Mouse (Mus musculus): ENCODE data around the gene Myo1e. TPM values are rescaled to one million over a fixed set of nuclear protein-coding genes. Genes with fewer than 3 reads are reported as not detected.

Gene Myo1e
- polyA plus RNA-seq, 1 experiment from 2014 or later, result 18.9 TPM

GRCm38 (mm10) chr9:70396083-70396482, 188.9 kb downstream of the Myo1e start:
- DNase-seq (ENCODE audit: low spot score), result no peak
- WGBS, result 93% methylated on average over 2 of the region's 2 CpGs
- H3K27me3 ChIP-seq (ENCODE audit: low read depth, poor library complexity, severe bottlenecking), result 0 out of 2 replicates have a peak, but pooled peaks cover 7% of the 10 kb centered on the region
- peaks cover 14% of the 10 kb centered on the region for H3K4me1 ChIP-seq
- H3K27ac ChIP-seq, result no peak overlapping the region
- no peaks in the 10 kb centered on the region for H3K9me3 ChIP-seq (replicated peaks)
- H3K36me3 ChIP-seq, result peaks cover 23% of the 10 kb centered on the region
- no peak overlapping the region for H3K4me3 ChIP-seq

- Histone ChIP-seq H3K4me1 (no peaks in the 10 kb centered on the region), H3K27ac (no peak overlapping the region), H3K4me3 (no peak overlapping the region), H3K9me3 (replicated peaks) (no peaks in the 10 kb centered on the region), H3K27me3 (ENCODE audit: low read depth, poor library complexity, severe bottlenecking) (no peaks in the 10 kb centered on the region), H3K36me3 (peaks cover 21% of the 10 kb centered on the region)
- no peak for DNase-seq (ENCODE audit: low spot score)
- WGBS, result 95% methylated on average over 8 of the region's 8 CpGs
These were observed 194.9 kb downstream of the Myo1e start for GRCm38 (mm10) chr9:70401937-70402539.

GRCm38 (mm10) chr9:70406596-70406995, 199.4 kb downstream of the Myo1e start:
- WGBS, result 89% methylated on average over 3 of the region's 3 CpGs
- no peak for DNase-seq (ENCODE audit: low spot score)
- no peak overlapping the region for H3K27ac ChIP-seq
- no peaks in the 10 kb centered on the region for H3K27me3 ChIP-seq (ENCODE audit: low read depth, poor library complexity, severe bottlenecking)
- H3K4me1 ChIP-seq, result no peaks in the 10 kb centered on the region
- H3K36me3 ChIP-seq, result peaks cover 56% of the 10 kb centered on the region
- no peak overlapping the region for H3K4me3 ChIP-seq
- no peaks in the 10 kb centered on the region for H3K9me3 ChIP-seq (replicated peaks)

- H3K4me3 ChIP-seq, result no peak overlapping the region
- H3K9me3 ChIP-seq (replicated peaks), result no peaks in the 10 kb centered on the region
- peaks cover 78% of the 10 kb centered on the region for H3K36me3 ChIP-seq
- H3K27me3 ChIP-seq (ENCODE audit: low read depth, poor library complexity, severe bottlenecking), result no peaks in the 10 kb centered on the region
- H3K27ac ChIP-seq, result no peak overlapping the region
- WGBS, result 86% methylated on average over 3 of the region's 3 CpGs
- H3K4me1 ChIP-seq, result no peaks in the 10 kb centered on the region
- no peak for DNase-seq (ENCODE audit: low spot score)
These were observed 201.6 kb downstream of the Myo1e start for GRCm38 (mm10) chr9:70408791-70409190.

GRCm38 (mm10) chr9:70409743-70410142, 202.6 kb downstream of the Myo1e start:
- H3K9me3 ChIP-seq (replicated peaks), result no peaks in the 10 kb centered on the region
- no peak for DNase-seq (ENCODE audit: low spot score)
- H3K27me3 ChIP-seq (ENCODE audit: low read depth, poor library complexity, severe bottlenecking), result no peaks in the 10 kb centered on the region
- peaks cover 86% of the 10 kb centered on the region for H3K36me3 ChIP-seq
- H3K4me3 ChIP-seq, result no peak overlapping the region
- H3K4me1 ChIP-seq, result no peaks in the 10 kb centered on the region
- 96% methylated on average over 8 of the region's 8 CpGs for WGBS
- no peak overlapping the region for H3K27ac ChIP-seq

- H3K9me3 ChIP-seq (replicated peaks), result no peaks in the 10 kb centered on the region
- H3K27me3 ChIP-seq (ENCODE audit: low read depth, poor library complexity, severe bottlenecking), result no peaks in the 10 kb centered on the region
- H3K4me1 ChIP-seq, result no peaks in the 10 kb centered on the region
- no peak for DNase-seq (ENCODE audit: low spot score)
- peaks cover 96% of the 10 kb centered on the region for H3K36me3 ChIP-seq
- WGBS, result 76% methylated on average over 11 of the region's 11 CpGs
- H3K4me3 ChIP-seq, result no peak overlapping the region
- H3K27ac ChIP-seq, result no peak overlapping the region
These were observed 203.5 kb downstream of the Myo1e start for GRCm38 (mm10) chr9:70410668-70411067.

- Histone ChIP-seq H3K27me3 (ENCODE audit: low read depth, poor library complexity, severe bottlenecking) (no peaks in the 10 kb centered on the region), H3K36me3 (peaks cover 99% of the 10 kb centered on the region), H3K4me1 (no peaks in the 10 kb centered on the region), H3K4me3 (no peak overlapping the region), H3K27ac (no peak overlapping the region), H3K9me3 (replicated peaks) (no peaks in the 10 kb centered on the region)
- no peak for DNase-seq (ENCODE audit: low spot score)
- WGBS, result 91% methylated on average over 7 of the region's 7 CpGs
These were observed 205.9 kb downstream of the Myo1e start for GRCm38 (mm10) chr9:70413038-70413437.

GRCm38 (mm10) chr9:70416412-70416811, 209.3 kb downstream of the Myo1e start:
- Histone ChIP-seq H3K36me3 (peaks cover 77% of the 10 kb centered on the region), H3K27me3 (ENCODE audit: low read depth, poor library complexity, severe bottlenecking) (no peaks in the 10 kb centered on the region), H3K9me3 (replicated peaks) (no peaks in the 10 kb centered on the region), H3K27ac (no peak overlapping the region), H3K4me3 (no peak overlapping the region), H3K4me1 (peaks cover 8% of the 10 kb centered on the region; the same call in 1 of the 2 replicates)
- 81% methylated on average over 3 of the region's 3 CpGs for WGBS
- no peak for DNase-seq (ENCODE audit: low spot score)

- DNase-seq (ENCODE audit: low spot score), result peak; percentile 93
- Histone ChIP-seq H3K27ac (peak within 1 kb of the TSS; percentile 98), H3K4me1 (peaks cover 8% of the 10 kb centered on the region; the same call in 1 of the 2 replicates), H3K27me3 (ENCODE audit: low read depth, poor library complexity, severe bottlenecking) (no peaks in the 10 kb centered on the region), H3K4me3 (peak within 1 kb of the TSS; percentile 90), H3K36me3 (peaks cover 61% of the 10 kb centered on the region), H3K9me3 (replicated peaks) (no peaks in the 10 kb centered on the region)
- WGBS, result 3% methylated on average over 45 of the region's 45 CpGs
These were observed 214.3 kb downstream of the Myo1e start, which contains the start of gene Ccnb2 for GRCm38 (mm10) chr9:70421257-70422056. Ccnb2 (minus strand) TSS chr9:70421547.

GRCm38 (mm10) chr9:70422661-70423060, 215.5 kb downstream of the Myo1e start:
- no peak overlapping the region for H3K4me3 ChIP-seq
- DNase-seq (ENCODE audit: low spot score), result no peak
- WGBS, result 96% methylated on average over 2 of the region's 2 CpGs
- no peaks in the 10 kb centered on the region for H3K27me3 ChIP-seq (ENCODE audit: low read depth, poor library complexity, severe bottlenecking)
- H3K36me3 ChIP-seq, result peaks cover 60% of the 10 kb centered on the region
- H3K9me3 ChIP-seq (replicated peaks), result no peaks in the 10 kb centered on the region
- peaks cover 8% of the 10 kb centered on the region; the same call in 1 of the 2 replicates for H3K4me1 ChIP-seq
- no peak overlapping the region for H3K27ac ChIP-seq

GRCm38 (mm10) chr9:70439959-70440358, 232.8 kb downstream of the Myo1e start:
- H3K27me3 ChIP-seq (ENCODE audit: low read depth, poor library complexity, severe bottlenecking), result no peaks in the 10 kb centered on the region
- H3K9me3 ChIP-seq (replicated peaks), result no peaks in the 10 kb centered on the region
- WGBS, result 94% methylated on average over 4 of the region's 4 CpGs
- no peak overlapping the region for H3K27ac ChIP-seq
- no peaks in the 10 kb centered on the region for H3K4me1 ChIP-seq
- no peak for DNase-seq (ENCODE audit: low spot score)
- H3K36me3 ChIP-seq, result peaks cover 98% of the 10 kb centered on the region
- no peak overlapping the region for H3K4me3 ChIP-seq

- no peaks in the 10 kb centered on the region for H3K4me1 ChIP-seq
- H3K9me3 ChIP-seq (replicated peaks), result no peaks in the 10 kb centered on the region
- H3K36me3 ChIP-seq, result peaks cover 83% of the 10 kb centered on the region
- no peak overlapping the region for H3K4me3 ChIP-seq
- no peak overlapping the region for H3K27ac ChIP-seq
- no peak for DNase-seq (ENCODE audit: low spot score)
- WGBS, result 97% methylated on average over 5 of the region's 5 CpGs
- H3K27me3 ChIP-seq (ENCODE audit: low read depth, poor library complexity, severe bottlenecking), result no peaks in the 10 kb centered on the region
These were observed 241.9 kb downstream of the Myo1e start for GRCm38 (mm10) chr9:70449072-70449471.

All from limb, embryonic 10.5 days (tissue).